Comparison of ENCODE assay signal across 29 mouse cellular contexts in the genomic region with DNA sequence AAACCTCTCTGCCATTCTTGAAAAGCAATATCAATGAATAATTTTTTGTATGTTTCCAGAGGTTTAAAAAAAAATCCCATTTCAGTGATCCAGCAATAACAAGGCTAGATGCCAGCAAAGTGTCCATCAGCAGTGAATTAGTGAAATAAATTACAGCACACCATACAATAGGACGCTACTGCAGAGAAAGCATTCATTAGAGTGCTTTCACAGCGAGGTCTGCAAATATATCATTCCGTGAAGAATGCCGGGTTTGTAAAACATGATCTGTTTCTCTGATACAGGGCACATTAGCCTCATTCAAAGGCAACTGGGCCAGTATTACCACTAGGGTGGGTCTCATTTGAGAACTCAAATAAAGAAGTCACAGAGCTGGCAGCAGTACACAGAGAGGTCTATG.
"Had no signal": no experiment of that assay in that cellular context is flagged by ENCODE, and none has a peak within 500 bp of the region (broad histone marks: within the 10 kb centered on the region; RNA-seq: fewer than 3 reads in every experiment).

No protein-coding gene starts in this region.

- H3K9ac ChIP-seq: heart, embryonic 13.5 days; heart, embryonic 15.5 days; hindbrain, embryonic 12.5 days; hindbrain, embryonic 14.5 days; intestine, embryonic 15.5 days; limb, embryonic 12.5 days; liver, embryonic 13.5 days; liver, embryonic 15.5 days; liver, postnatal 0 days had no signal

- H3K4me3 ChIP-seq: heart, adult 2 months; heart, embryonic 13.5 days; heart, embryonic 15.5 days; hindbrain, embryonic 10.5 days; hindbrain, embryonic 12.5 days; intestine, embryonic 15.5 days; layer of hippocampus, adult 2 months; left cerebral cortex, adult 2 months; limb, embryonic 10.5 days; limb, embryonic 12.5 days; liver, embryonic 13.5 days; liver, embryonic 15.5 days had no signal

- H3K27me3 ChIP-seq: heart, embryonic 13.5 days; heart, embryonic 15.5 days; intestine, embryonic 15.5 days; limb, embryonic 12.5 days; liver, embryonic 13.5 days; liver, embryonic 15.5 days had no signal

- H3K4me1 ChIP-seq: liver, embryonic 13.5 days; liver, embryonic 15.5 days had no signal

- H3K27ac ChIP-seq: heart, adult 2 months; heart, embryonic 13.5 days; heart, embryonic 15.5 days; hindbrain, embryonic 10.5 days; hindbrain, embryonic 12.5 days; hindbrain, embryonic 14.5 days; intestine, embryonic 15.5 days; layer of hippocampus, adult 2 months; left cerebral cortex, adult 2 months; limb, embryonic 10.5 days; limb, embryonic 12.5 days; liver, embryonic 13.5 days; liver, embryonic 15.5 days had no signal

- H3K9me3 ChIP-seq: heart, embryonic 13.5 days; heart, embryonic 15.5 days; hindbrain, embryonic 10.5 days; hindbrain, embryonic 12.5 days; intestine, embryonic 15.5 days; limb, embryonic 10.5 days; limb, embryonic 12.5 days; liver, embryonic 13.5 days; liver, embryonic 15.5 days had no signal

- H3K4me2 ChIP-seq: heart, embryonic 11.5 days; heart, embryonic 13.5 days; heart, embryonic 15.5 days; hindbrain, embryonic 12.5 days; hindbrain, embryonic 14.5 days; intestine, embryonic 15.5 days; limb, embryonic 12.5 days; liver, embryonic 11.5 days; liver, embryonic 13.5 days; liver, embryonic 15.5 days had no signal

- H3K36me3 ChIP-seq: heart, embryonic 13.5 days; heart, embryonic 15.5 days; hindbrain, embryonic 10.5 days; hindbrain, embryonic 12.5 days; intestine, embryonic 15.5 days; limb, embryonic 10.5 days; limb, embryonic 12.5 days; liver, embryonic 13.5 days; liver, embryonic 15.5 days had no signal

- ATAC-seq: hindbrain, embryonic 16.5 days; inflammation-experienced regulatory T-cells, adult 6 months; intestine, embryonic 15.5 days; intestine, postnatal 0 days; liver, postnatal 0 days had no signal

- DNase-seq: gastrocnemius, postnatal 14 days; gastrocnemius, postnatal 36 days; heart, adult 11 months; heart, adult 2 months; heart, postnatal 4 days; kidney, adult 18-20 months; kidney, adult 8-10 months; kidney, postnatal 10 days; kidney, postnatal 25 days; kidney, postnatal 4 days; liver; liver, embryonic 13.5 days; liver, postnatal 0 days had no signal
